Mouse (Mus musculus): ENCODE results near the gene Rad18.

- TF ChIP-seq POLR2A (IDR thresholded peaks at IDR 0.05; ENCODE audit: insufficient read depth, low read depth, low read length), result no peak
- no peak for TF ChIP-seq CTCF (IDR thresholded peaks at IDR 0.05; ENCODE audit: insufficient read depth, low read depth, low read length)
Measured at GRCm38 (mm10) chr6:112632071-112632470, 64.4 kb downstream of the Rad18 start.

Data from olfactory bulb, adult 2 months (tissue).